Mouse (Mus musculus) CH12.LX (cell line): ENCODE measurements at regions not wholly inside any gene's neighbourhood (a gene's known extent, or its start where the extent isn't known, plus 50 kb on each side); places are given as distances from the start of the nearest gene placed in this dataset.

Experiments
- DNase-seq: peaks from one replicate; pipeline ENCODE4 v3.0.0-alpha.2; 2013; ENCODE audit errors: extremely low read depth
- H3K27ac ChIP-seq: 2 replicates; pipeline ENCODE4 v1.5.1; 2012; ENCODE audit warnings: low read depth, mild to moderate bottlenecking, control low read depth, moderate library complexity; ENCODE audit not compliant: insufficient read depth
- H3K27me3 ChIP-seq: replicated peaks from 2 replicates; pipeline ENCODE3; 2012; ENCODE audit warnings: inconsistent platforms
- H3K36me3 ChIP-seq, 2 experiments: replicated peaks in 1 of 2; 2 replicates each; pipeline versions ENCODE3 to v1.6.1; 2012; ENCODE audit warnings: inconsistent platforms in 1 of 2, low read length in 1 of 2, mild to moderate bottlenecking in 1 of 2, mixed read lengths in 1 of 2, moderate library complexity in 1 of 2; ENCODE audit not compliant: control insufficient read depth in 1 of 2, insufficient read depth in 1 of 2
- H3K4me1 ChIP-seq, 2 experiments: 2 replicates each; pipeline ENCODE4 v1.6.1; 2012; ENCODE audit warnings: inconsistent platforms in 1 of 2, moderate library complexity in 1 of 2; ENCODE audit not compliant: insufficient read depth in 2 of 2, control insufficient read depth in 1 of 2
- H3K4me2 ChIP-seq: 2 replicates; pipeline ENCODE4 v1.6.1; 2012; ENCODE audit warnings: low read depth, mild to moderate bottlenecking, control low read depth; ENCODE audit not compliant: poor library complexity, insufficient read depth, severe bottlenecking
- H3K4me3 ChIP-seq, 3 experiments: fragments of 150-350 bp in 1 of 3; sonication (generic) in 1 of 3; replicated peaks in 1 of 3; 2 replicates each; pipeline versions ENCODE3 to v1.5.1; 2011 to 2012; ENCODE audit warnings: low read depth in 2 of 3, low read length in 2 of 3, mild to moderate bottlenecking in 2 of 3, moderate library complexity in 2 of 3, control low read depth in 1 of 3, improper control_type of control experiment in 1 of 3, inconsistent platforms in 1 of 3, mixed read lengths in 1 of 3; ENCODE audit not compliant: poor library complexity in 1 of 3
- H3K79me2 ChIP-seq: replicated peaks from 2 replicates; pipeline ENCODE4 v1.6.1; 2012; ENCODE audit warnings: mild to moderate bottlenecking, moderate library complexity; ENCODE audit not compliant: control insufficient read depth, poor library complexity, insufficient read depth, severe bottlenecking; ENCODE audit errors: extremely low read depth
- H3K9ac ChIP-seq: 2 replicates; pipeline ENCODE4 v1.6.1; 2012; ENCODE audit warnings: low read depth, mild to moderate bottlenecking, control low read depth, moderate library complexity; ENCODE audit not compliant: insufficient read depth
- H3K9me3 ChIP-seq: replicated peaks from 2 replicates; pipeline ENCODE3; 2012; ENCODE audit warnings: low read length, inconsistent platforms, mixed read lengths
- CHD1 ChIP-seq: IDR thresholded peaks from 2 replicates; pipeline ENCODE4 v1.6.1; 2012; ENCODE audit warnings: low read depth, low read length, improper control_type of control experiment, inconsistent platforms
- E2F4 ChIP-seq: IDR thresholded peaks from 2 replicates; pipeline ENCODE4 v1.6.1; 2011; ENCODE audit warnings: low read depth, low read length, improper control_type of control experiment; ENCODE audit not compliant: insufficient replicate concordance
- ELF1 ChIP-seq: IDR thresholded peaks from 2 replicates; pipeline ENCODE4 v1.6.1; 2014; ENCODE audit warnings: low read depth, mild to moderate bottlenecking, inconsistent platforms, low read length, improper control_type of control experiment
- JUN ChIP-seq: IDR thresholded peaks from 2 replicates; pipeline ENCODE4 v1.6.1; 2011; ENCODE audit warnings: low read depth, mild to moderate bottlenecking, low read length, improper control_type of control experiment, moderate library complexity; ENCODE audit not compliant: insufficient read depth
- JUND ChIP-seq: conservative IDR thresholded peaks from 2 replicates; pipeline ENCODE4 v1.6.1; 2011; ENCODE audit warnings: low read depth, low read length, improper control_type of control experiment
- MAZ ChIP-seq: IDR thresholded peaks from 2 replicates; pipeline ENCODE4 v1.6.1; 2012; ENCODE audit warnings: low read depth, mild to moderate bottlenecking, inconsistent platforms, low read length, improper control_type of control experiment, moderate library complexity
- MXI1 ChIP-seq: IDR thresholded peaks from 2 replicates; pipeline ENCODE4 v1.6.1; 2011; ENCODE audit warnings: mild to moderate bottlenecking, low read depth, low read length, improper control_type of control experiment
- NELFE ChIP-seq: IDR thresholded peaks from 2 replicates; pipeline ENCODE4 v1.6.1; 2011; ENCODE audit warnings: low read depth, low read length, improper control_type of control experiment
- PAX5 ChIP-seq: IDR thresholded peaks from 2 replicates; pipeline ENCODE4 v1.6.1; 2012; ENCODE audit warnings: low read length, inconsistent platforms, mixed read lengths
- POLR2A ChIP-seq: IDR thresholded peaks from 2 replicates; pipeline ENCODE4 v1.6.1; 2011; ENCODE audit warnings: low read depth, mild to moderate bottlenecking, improper control_type of control experiment, low read length
- POLR2AphosphoS2 ChIP-seq: IDR thresholded peaks from 2 replicates; pipeline ENCODE4 v1.6.1; 2011; ENCODE audit warnings: low read depth, low read length, improper control_type of control experiment
- RAD21 ChIP-seq: IDR thresholded peaks from 2 replicates; pipeline ENCODE4 v1.6.1; 2011; ENCODE audit warnings: low read depth, mild to moderate bottlenecking, low read length, improper control_type of control experiment, moderate library complexity
- SIN3A ChIP-seq: IDR thresholded peaks from 2 replicates; pipeline ENCODE4 v1.6.1; 2012; ENCODE audit warnings: low read length, improper control_type of control experiment, inconsistent platforms
- SMC3 ChIP-seq: IDR thresholded peaks from 2 replicates; pipeline ENCODE4 v1.6.1; 2011; ENCODE audit warnings: low read depth, low read length, improper control_type of control experiment
- USF1 ChIP-seq: IDR thresholded peaks from 2 replicates; pipeline ENCODE4 v1.6.1; 2014; ENCODE audit warnings: low read depth, mild to moderate bottlenecking, inconsistent platforms, low read length, improper control_type of control experiment
- USF2 ChIP-seq: conservative IDR thresholded peaks from 2 replicates; pipeline ENCODE4 v1.6.1; 2011; ENCODE audit warnings: low read depth, low read length, improper control_type of control experiment
- ZKSCAN1 ChIP-seq: IDR thresholded peaks from 2 replicates; pipeline ENCODE4 v1.6.1; 2012; ENCODE audit warnings: low read depth, inconsistent platforms, low read length, improper control_type of control experiment, borderline replicate concordance
- ZMIZ1 ChIP-seq: IDR thresholded peaks from 2 replicates; pipeline ENCODE4 v1.6.1; 2012; ENCODE audit warnings: low read depth, mild to moderate bottlenecking, inconsistent platforms, low read length, improper control_type of control experiment
- dilution Hi-C: fragments of 300-500 bp; cut with MboI; formaldehyde crosslinking; loops from 2 replicates; pipeline ENCODE4 v1.14.3; 2020; ENCODE audit warnings: low sequenced_read_pairs; ENCODE audit not compliant: extremely low pct_unique_long_range_greater_than_20kb, extremely low pct_ligation_motif_present
- in situ Hi-C: fragments of 300-500 bp; cut with MboI; formaldehyde crosslinking; loops from 3 replicates; pipeline ENCODE4 v1.14.3; 2019; ENCODE audit warnings: low sequenced_read_pairs, low pct_ligation_motif_present, low pct_unique_long_range_greater_than_20kb, mixed read lengths

DNA sequence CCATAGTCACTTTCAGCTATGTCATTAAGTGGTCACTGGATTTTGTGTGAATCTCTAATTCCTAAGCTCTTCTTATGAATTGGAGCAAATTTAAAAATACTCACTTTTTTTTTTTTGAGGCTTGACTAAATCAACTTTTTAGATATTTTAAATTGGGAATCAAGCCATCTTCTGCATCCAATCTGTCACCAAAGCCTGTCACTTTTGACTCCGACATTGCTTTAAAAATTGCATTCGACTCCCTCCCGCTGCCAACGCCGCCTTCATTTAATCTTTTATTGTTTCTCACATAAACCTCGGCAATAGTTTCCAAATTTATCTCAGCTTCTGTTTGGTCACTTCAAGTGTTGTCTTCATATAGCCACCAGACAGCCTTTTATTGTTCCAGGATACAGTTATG lies 109.8 kb upstream of the Rorb start:
- H3K4me2 ChIP-seq, result no peak overlapping the region
- TF ChIP-seq POLR2AphosphoS2 (no peak), ZKSCAN1 (no peak), MXI1 (no peak), USF2 (no peak), RAD21 (no peak), JUND (no peak), E2F4 (no peak), SIN3A (no peak), POLR2A (no peak), NELFE (no peak), SMC3 (no peak), ZMIZ1 (no peak), JUN (no peak), CHD1 (no peak)
- no peaks in the 10 kb centered on the region for H3K9me3 ChIP-seq
- no peak overlapping the region for H3K9ac ChIP-seq
- H3K79me2 ChIP-seq, result no peaks in the 10 kb centered on the region
- in situ Hi-C loops, result no loop called here
- no peak for DNase-seq
- dilution Hi-C loops, result no loop called here
- no peaks in the 10 kb centered on the region for H3K4me1 ChIP-seq
- H3K36me3 ChIP-seq, result no peaks in the 10 kb centered on the region
- no peak overlapping the region for H3K4me3 ChIP-seq
- no peaks in the 10 kb centered on the region for H3K27me3 ChIP-seq
- H3K27ac ChIP-seq, result no peak overlapping the region

GRCm38 (mm10) chr19:19219352-19219751 lies 108.4 kb upstream of the Rorb start:
- no peaks in the 10 kb centered on the region for H3K36me3 ChIP-seq
- H3K27ac ChIP-seq, result no peak overlapping the region
- TF ChIP-seq ELF1, result no peak
- TF ChIP-seq USF1, result no peak
- no peak for TF ChIP-seq PAX5
- TF ChIP-seq MAZ, result no peak
- TF ChIP-seq, all 38 proteins: peak for 0
- no peaks in the 10 kb centered on the region for H3K79me2 ChIP-seq
- H3K4me3 ChIP-seq, result no peak overlapping the region
- H3K9ac ChIP-seq, result no peak overlapping the region
- in situ Hi-C loops, result no loop called here
- DNase-seq, result no peak
- H3K4me1 ChIP-seq, result no peaks in the 10 kb centered on the region
- no peaks in the 10 kb centered on the region for H3K9me3 ChIP-seq
- dilution Hi-C loops, result no loop called here
- H3K4me2 ChIP-seq, result no peak overlapping the region
- H3K27me3 ChIP-seq, result no peaks in the 10 kb centered on the region
